Mouse (Mus musculus) heart, embryonic 12.5 days (tissue): ENCODE measurements around the gene Myrip. TPM values are rescaled to one million over a fixed set of nuclear protein-coding genes. Genes with fewer than 3 reads are reported as not detected.
"Not testable (repeated sequence)": the region's sequence is repeated elsewhere in the genome, so short reads cannot be mapped to it uniquely, and the experiment has no call there.

ENCODE experiments used
- ATAC-seq: fragments of 200-750 bp; cut with Nextera tagmentation; 2 replicates; pipeline ENCODE4 v1.8.0; 2017; ENCODE audit warnings: moderate TSS enrichment, moderate library complexity; ENCODE audit not compliant: insufficient number of reproducible peaks, low FRiP score
- H3K27ac ChIP-seq: fragments of 300-500 bp; sonication (generic); 2 replicates; pipeline ENCODE4 v1.5.1; 2016; ENCODE audit warnings: mild to moderate bottlenecking, moderate library complexity; ENCODE audit not compliant: poor library complexity, severe bottlenecking
- H3K27me3 ChIP-seq: fragments of 300-500 bp; sonication (generic); replicated peaks from 2 replicates; pipeline ENCODE4 v1.6.1; 2016; ENCODE audit warnings: mild to moderate bottlenecking, moderate library complexity
- H3K36me3 ChIP-seq: fragments of 300-500 bp; sonication (generic); 2 replicates; pipeline ENCODE4 v1.6.1; 2016; ENCODE audit warnings: mild to moderate bottlenecking, moderate library complexity
- H3K4me1 ChIP-seq: fragments of 300-500 bp; sonication (generic); replicated peaks from 2 replicates; pipeline ENCODE4 v1.6.1; 2016; ENCODE audit warnings: mild to moderate bottlenecking
- H3K4me2 ChIP-seq: fragments of 300-500 bp; sonication (generic); 2 replicates; pipeline ENCODE4 v1.6.1; 2016; ENCODE audit warnings: mild to moderate bottlenecking, moderate library complexity
- H3K4me3 ChIP-seq: fragments of 300-500 bp; sonication (generic); 2 replicates; pipeline ENCODE4 v1.5.1; 2016; ENCODE audit warnings: mild to moderate bottlenecking
- H3K9ac ChIP-seq: fragments of 300-500 bp; sonication (generic); 2 replicates; pipeline ENCODE4 v1.6.1; 2016; ENCODE audit warnings: mild to moderate bottlenecking, moderate library complexity
- H3K9me3 ChIP-seq: fragments of 300-500 bp; sonication (generic); replicated peaks from 2 replicates; pipeline ENCODE4 v1.6.1; 2016; ENCODE audit warnings: mild to moderate bottlenecking, moderate library complexity
- WGBS: fragments of 180-500 bp; shearing (Covaris S2); methylation state at CpG from one replicate; pipeline ENCODE4 v1.1.7; 2016; 5-methylcytosine and 5-hydroxymethylcytosine counted together
- polyA plus RNA-seq: library from polyadenylated mRNA; unstranded; fragments of >200 nt; fragmentation: Nextera tagmentation; extraction: Ambion mirVana; gene quantifications from 2 replicates; pipeline ENCODE4 v1.2.1, GENCODE M21; 2016

Gene Myrip
- polyA plus RNA-seq, 1 experiment from 2014 or later, result 1.1 TPM

DNA sequence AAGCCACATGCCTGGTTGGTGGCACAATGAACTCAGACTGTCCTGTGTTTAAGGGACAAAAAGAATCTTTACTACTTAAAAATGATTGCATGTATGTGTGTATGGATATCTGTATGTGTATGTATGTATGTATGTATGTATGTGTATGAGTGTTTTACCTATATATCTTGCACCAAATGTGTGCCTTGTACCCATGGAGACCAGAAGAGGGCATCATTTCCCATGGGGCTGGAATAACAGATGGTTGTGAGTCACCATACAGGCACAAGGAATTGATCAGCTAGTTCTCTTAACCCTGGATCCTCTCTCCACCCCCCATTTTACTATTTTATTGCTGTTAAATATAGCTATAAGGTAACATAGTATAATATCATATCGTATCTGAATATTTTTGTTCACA, 4.4 kb upstream of the Myrip start:
- H3K9me3 ChIP-seq, result peaks cover 3% of the 10 kb centered on the region; the same call in 1 of the 2 replicates
- no peak for ATAC-seq

GRCm38 (mm10) chr9:120299429-120299828, 1.9 kb upstream of the Myrip start:
- Histone ChIP-seq H3K9ac (no peak overlapping the region), H3K4me2 (no peak overlapping the region), H3K27me3 (peaks cover 37% of the 10 kb centered on the region), H3K36me3 (no peaks in the 10 kb centered on the region), H3K9me3 (peaks cover 10% of the 10 kb centered on the region), H3K4me3 (no peak overlapping the region), H3K27ac (no peak overlapping the region), H3K4me1 (peaks cover 11% of the 10 kb centered on the region)
- ATAC-seq, result no peak
- 62% methylated on average over 2 of the region's 2 CpGs for WGBS

More for the DNA sequence above, 4.4 kb upstream of the Myrip start:
- Histone ChIP-seq H3K27ac (no peak overlapping the region), H3K4me2 (no peak overlapping the region), H3K4me3 (no peak overlapping the region), H3K9ac (no peak overlapping the region), H3K27me3 (peaks cover 12% of the 10 kb centered on the region; the same call in 1 of the 2 replicates), H3K36me3 (no peaks in the 10 kb centered on the region), H3K4me1 (no peaks in the 10 kb centered on the region)
- 87% methylated on average over 1 of the region's 1 CpGs for WGBS

DNA sequence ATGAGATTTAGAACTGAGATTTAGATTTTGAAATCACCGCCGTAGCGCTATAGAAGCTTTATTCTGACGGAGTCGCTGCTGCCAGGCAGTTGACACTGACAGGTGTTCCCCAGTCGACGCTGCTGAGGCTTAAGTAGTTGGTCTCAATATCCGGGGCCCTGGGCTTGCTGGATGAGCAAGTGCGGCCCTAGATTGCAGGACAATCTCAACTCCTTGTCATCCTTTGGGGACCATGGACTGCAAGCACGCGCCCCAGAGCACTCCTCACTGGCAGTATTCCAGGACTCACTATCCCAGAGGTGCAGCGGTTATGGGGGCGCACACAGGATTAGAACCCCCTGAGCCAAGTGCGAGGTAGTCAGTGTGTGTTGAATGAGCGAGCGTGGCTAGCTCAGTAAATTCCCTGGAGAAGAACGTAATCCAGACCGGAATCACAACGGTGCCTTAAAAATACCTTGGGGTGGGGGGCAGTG, 1.7 kb downstream of the Myrip start:
- no peak for ATAC-seq
- peak overlapping the region; percentile 59 for H3K9ac ChIP-seq
- H3K27ac ChIP-seq, result no peak overlapping the region
- H3K9me3 ChIP-seq, result peaks cover 10% of the 10 kb centered on the region
- peak overlapping the region; percentile 72 for H3K4me3 ChIP-seq
- no peaks in the 10 kb centered on the region for H3K36me3 ChIP-seq
- peaks cover 13% of the 10 kb centered on the region for H3K4me1 ChIP-seq
- 15% methylated on average over 19 of the region's 19 CpGs for WGBS
- H3K27me3 ChIP-seq, result peaks cover 72% of the 10 kb centered on the region
- peak overlapping the region; percentile 95 for H3K4me2 ChIP-seq

- Histone ChIP-seq H3K9me3 (peaks cover 10% of the 10 kb centered on the region), H3K27ac (no peak overlapping the region), H3K9ac (peak overlapping the region; percentile 59), H3K4me2 (peak overlapping the region; percentile 95), H3K4me1 (peaks cover 13% of the 10 kb centered on the region), H3K27me3 (peaks cover 77% of the 10 kb centered on the region), H3K36me3 (no peaks in the 10 kb centered on the region), H3K4me3 (peak overlapping the region; percentile 72)
- 2% methylated on average over 90 of the region's 103 CpGs for WGBS
- peak; percentile 57 for ATAC-seq
Observed at GRCm38 (mm10) chr9:120303453-120304299, 2.4 kb downstream of the Myrip start.

DNA sequence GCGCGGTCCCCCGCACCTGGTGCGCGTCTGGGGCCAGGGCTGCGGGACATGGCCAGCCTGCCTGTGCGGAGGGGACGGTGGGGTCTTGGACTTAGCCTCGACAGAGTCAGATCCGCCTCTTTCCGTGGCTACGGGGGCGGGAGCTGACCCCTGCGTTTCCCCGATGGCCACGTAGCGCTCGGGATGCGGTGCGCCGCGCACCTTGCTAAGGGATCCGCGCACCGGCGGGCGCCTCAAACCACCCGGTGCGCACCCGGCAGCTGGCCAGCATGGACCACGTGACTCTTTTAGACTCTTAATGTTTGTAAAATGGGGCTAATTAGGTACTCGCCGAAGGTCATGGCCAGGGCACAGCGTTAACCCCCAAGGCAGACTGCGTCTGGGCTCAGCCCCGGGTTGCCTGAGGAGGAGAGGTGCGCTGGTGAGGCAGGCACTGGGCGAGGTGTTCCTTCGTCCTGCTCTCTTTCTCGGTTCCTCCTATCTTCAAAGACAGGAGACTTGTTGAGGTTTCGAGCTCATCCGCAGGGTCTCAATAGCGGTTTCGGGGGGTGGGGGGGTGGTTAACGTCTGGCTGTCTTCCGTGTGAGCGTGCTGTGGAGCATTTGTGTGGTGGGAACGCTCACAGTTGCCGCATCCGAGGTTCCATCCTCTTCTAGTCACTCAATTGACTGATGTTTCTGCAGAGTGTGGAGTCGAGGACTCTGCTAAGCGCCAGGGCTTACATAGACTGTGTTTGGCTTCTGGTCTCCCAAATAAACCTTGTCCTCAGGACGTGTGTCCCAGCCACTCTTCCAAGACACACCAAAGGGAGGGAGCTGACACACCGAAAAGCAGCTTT, 3.2 kb downstream of the Myrip start:
- peak overlapping the region; percentile 95 for H3K4me2 ChIP-seq
- H3K9ac ChIP-seq, result peak overlapping the region; percentile 59
- no peak overlapping the region for H3K27ac ChIP-seq
- H3K36me3 ChIP-seq, result no peaks in the 10 kb centered on the region
- peaks cover 77% of the 10 kb centered on the region for H3K27me3 ChIP-seq
- H3K4me1 ChIP-seq, result peaks cover 13% of the 10 kb centered on the region
- H3K9me3 ChIP-seq, result peaks cover 10% of the 10 kb centered on the region
- H3K4me3 ChIP-seq, result peak overlapping the region; percentile 72
- peak; percentile 61; the same call in 1 of the 2 replicates for ATAC-seq
- 5% methylated on average over 54 of the region's 54 CpGs for WGBS

- no peak overlapping the region for H3K9ac ChIP-seq
- no peak for ATAC-seq
- H3K36me3 ChIP-seq, result no peaks in the 10 kb centered on the region
- H3K9me3 ChIP-seq, result peaks cover 8% of the 10 kb centered on the region; the same call in 1 of the 2 replicates
- H3K4me1 ChIP-seq, result no peaks in the 10 kb centered on the region
- no peak overlapping the region for H3K4me3 ChIP-seq
- no peak overlapping the region for H3K4me2 ChIP-seq
- 0 out of 2 replicates have a peak, but pooled peaks cover 10% of the 10 kb centered on the region for H3K27me3 ChIP-seq
- H3K27ac ChIP-seq, result no peak overlapping the region
- 64% methylated on average over 3 of the region's 3 CpGs for WGBS
Observed at GRCm38 (mm10) chr9:120315171-120315570, 13.9 kb downstream of the Myrip start.

DNA sequence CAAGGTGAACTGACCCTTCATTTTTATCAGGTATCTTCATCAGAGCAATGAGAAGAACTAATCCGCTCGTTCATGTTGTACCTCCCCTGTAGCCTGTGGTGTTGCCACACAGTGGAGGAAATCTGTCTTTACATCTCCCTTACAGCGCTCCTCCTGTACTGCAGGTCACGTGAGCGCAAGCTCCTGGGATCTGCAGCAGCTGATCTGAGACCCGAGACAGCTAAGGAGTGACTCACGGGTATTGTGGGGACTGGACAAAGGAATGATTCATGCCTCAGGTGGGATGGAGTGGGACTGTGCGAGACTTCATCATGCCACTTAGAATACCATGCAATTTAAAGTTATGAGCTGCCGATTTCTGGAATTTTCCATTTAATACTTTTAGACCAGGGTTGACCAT, 17.8 kb downstream of the Myrip start:
- 76% methylated on average over 9 of the region's 9 CpGs for WGBS

DNA sequence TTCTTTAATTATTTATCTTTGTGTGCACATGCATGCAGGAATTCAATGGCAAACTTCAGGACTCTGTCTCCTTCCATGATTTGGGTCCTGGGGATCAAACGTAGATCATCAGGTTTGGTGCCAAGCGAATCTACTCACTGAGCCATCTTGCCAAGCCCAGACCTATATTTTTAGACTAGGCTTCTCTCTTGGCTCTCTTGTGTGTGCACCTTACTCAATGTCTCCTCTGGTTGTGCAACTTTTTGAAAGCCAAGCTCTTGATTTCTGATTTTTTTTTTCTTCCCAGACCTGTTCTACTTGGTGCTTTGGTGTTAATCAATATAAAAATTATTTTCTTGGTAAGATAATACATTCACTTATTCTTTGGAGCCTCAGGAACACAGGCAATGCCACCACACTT, 19.3 kb downstream of the Myrip start:
- no peak for ATAC-seq
- WGBS, result 84% methylated on average over 2 of the region's 2 CpGs

More for the DNA sequence above, 17.8 kb downstream of the Myrip start:
- Histone ChIP-seq H3K9ac (no peak overlapping the region), H3K27me3 (0 out of 2 replicates have a peak, but pooled peaks cover 9% of the 10 kb centered on the region), H3K4me2 (no peak overlapping the region), H3K36me3 (no peaks in the 10 kb centered on the region), H3K27ac (no peak overlapping the region), H3K4me1 (no peaks in the 10 kb centered on the region), H3K4me3 (no peak overlapping the region), H3K9me3 (peaks cover 8% of the 10 kb centered on the region; the same call in 1 of the 2 replicates)
- no peak for ATAC-seq

DNA sequence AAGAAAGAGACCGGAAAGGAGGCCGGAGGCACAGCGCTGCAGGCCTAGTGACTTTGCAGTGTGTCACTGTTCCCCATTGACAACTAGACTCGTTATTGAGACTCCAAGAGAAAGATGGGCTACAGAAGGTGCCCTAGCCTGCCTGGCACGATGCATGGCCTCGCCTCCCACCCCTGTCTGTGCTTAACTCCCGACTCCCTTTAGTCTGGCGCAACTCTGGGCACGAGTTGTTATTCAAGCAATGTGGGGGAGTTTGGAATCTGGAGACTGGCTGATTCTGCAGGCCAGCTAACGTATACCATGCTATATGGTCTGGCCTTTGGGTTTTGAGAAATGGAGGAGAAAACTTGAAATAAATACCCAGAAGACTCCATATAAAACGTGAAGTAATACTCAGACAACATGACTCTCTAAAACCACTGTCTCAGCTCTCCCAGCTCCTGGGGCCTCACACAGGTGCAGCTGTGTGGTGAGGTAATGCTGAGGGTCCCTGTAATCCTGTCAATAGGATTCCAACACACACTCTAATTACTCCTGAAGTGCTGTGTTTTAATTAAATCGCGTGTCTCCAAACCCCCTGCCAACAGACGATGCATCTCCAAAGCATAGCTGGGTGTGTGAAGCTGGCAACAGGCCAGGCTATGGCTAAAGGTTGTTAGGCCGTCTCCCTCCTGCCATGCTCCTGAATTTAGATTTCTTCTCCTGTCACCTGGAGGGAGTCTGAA, 21.6 kb downstream of the Myrip start:
- Histone ChIP-seq H3K9me3 (peaks cover 13% of the 10 kb centered on the region; the same call in 1 of the 2 replicates), H3K27me3 (no peaks in the 10 kb centered on the region), H3K9ac (no peak overlapping the region), H3K4me2 (no peak overlapping the region), H3K27ac (no peak overlapping the region), H3K36me3 (no peaks in the 10 kb centered on the region), H3K4me1 (no peaks in the 10 kb centered on the region), H3K4me3 (no peak overlapping the region)
- no peak for ATAC-seq
- WGBS, result 70% methylated on average over 15 of the region's 15 CpGs

More for the DNA sequence above, 19.3 kb downstream of the Myrip start:
- no peaks in the 10 kb centered on the region for H3K27me3 ChIP-seq
- no peak overlapping the region for H3K9ac ChIP-seq
- no peak overlapping the region for H3K27ac ChIP-seq
- no peaks in the 10 kb centered on the region for H3K36me3 ChIP-seq
- H3K4me3 ChIP-seq, result no peak overlapping the region
- H3K4me2 ChIP-seq, result no peak overlapping the region
- H3K4me1 ChIP-seq, result no peaks in the 10 kb centered on the region
- peaks cover 8% of the 10 kb centered on the region; the same call in 1 of the 2 replicates for H3K9me3 ChIP-seq

GRCm38 (mm10) chr9:120331048-120331447, 29.7 kb downstream of the Myrip start:
- not testable (repeated sequence) for H3K4me3 ChIP-seq, H3K4me2 ChIP-seq, ATAC-seq, H3K27me3 ChIP-seq, H3K9me3 ChIP-seq, H3K4me1 ChIP-seq, H3K36me3 ChIP-seq, H3K27ac ChIP-seq, H3K9ac ChIP-seq
- 72% methylated on average over 3 of the region's 3 CpGs for WGBS
